Mouse (Mus musculus) retina, postnatal 7 days (tissue): ENCODE data around the gene Kiss1r.

Experiments
- DNase-seq: peaks from one replicate; pipeline ENCODE4 v3.0.0-alpha.2; 2012; ENCODE audit warnings: low read depth, low spot score

The Kiss1r gene

GRCm38 (mm10) chr10:79969124-79969568, 52.4 kb downstream of the Kiss1r start:
- no peak for DNase-seq

GRCm38 (mm10) chr10:79970415-79971182, 53.8 kb downstream of the Kiss1r start, which contains the start of gene Grin3b:
TSS of gene Grin3b (plus strand) at chr10:79970715.
- no peak for DNase-seq

- no peak for DNase-seq
These were observed 54.4 kb downstream of the Kiss1r start for GRCm38 (mm10) chr10:79971183-79971497.
